ENCODE assay signal across 8 mouse cellular contexts in the genomic region with DNA sequence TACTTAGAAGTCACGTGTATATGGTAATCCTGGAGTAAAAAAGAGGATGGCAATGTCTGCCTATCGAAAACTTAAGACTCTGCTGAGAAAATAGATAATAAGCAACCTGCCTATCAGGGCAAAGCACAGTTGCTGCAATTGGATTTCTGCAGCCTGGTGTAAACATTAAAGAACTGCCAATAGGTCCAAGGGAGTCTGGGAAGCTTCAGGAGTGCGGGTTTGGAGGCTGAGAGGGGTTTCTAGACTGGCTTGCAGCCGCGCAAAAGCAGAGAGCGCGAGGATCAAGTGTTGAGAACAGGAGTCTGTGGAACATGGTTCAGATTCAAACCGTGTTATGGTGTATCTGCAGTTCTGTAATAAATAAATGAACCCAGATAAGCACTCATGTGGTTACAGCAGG. TPM values are rescaled to one million over a fixed set of nuclear protein-coding genes. Genes with fewer than 3 reads are reported as not detected.
A peak's percentile ranks its signal among the peaks of the same experiment; 100 is the strongest.
DNase-seq lines count a peak whose midpoint lies in the region; ATAC-seq lines count a peak whose summit lies in the region.

No protein-coding gene starts in this region.

- peak overlapping the region; percentile 95 for H3K9ac ChIP-seq in embryonic facial prominence, embryonic 11.5 days (replicated peaks; ENCODE audit: low read length)
- H3K9ac ChIP-seq in hindbrain, embryonic 12.5 days: peak overlapping the region; percentile 84; the same call in 1 of the 2 replicates
- H3K9ac ChIP-seq in midbrain, embryonic 12.5 days (replicated peaks): peak overlapping the region; percentile 77

- peak overlapping the region; percentile 88; the same call in 1 of the 2 replicates for H3K27ac ChIP-seq in embryonic facial prominence, embryonic 11.5 days (replicated peaks; ENCODE audit: low read depth, low read length)
- H3K27ac ChIP-seq in hindbrain, embryonic 12.5 days: peak overlapping the region; percentile 87
- peak overlapping the region; percentile 81 for H3K27ac ChIP-seq in midbrain, embryonic 12.5 days (replicated peaks)

- H3K4me1 ChIP-seq in embryonic facial prominence, embryonic 11.5 days (ENCODE audit: control insufficient read depth, insufficient read depth, low read length): no peaks in the 10 kb centered on the region
- 0 out of 2 replicates have a peak, but pooled peaks cover 3% of the 10 kb centered on the region for H3K4me1 ChIP-seq in hindbrain, embryonic 12.5 days
- peaks cover 10% of the 10 kb centered on the region for H3K4me1 ChIP-seq in midbrain, embryonic 12.5 days

- H3K27me3 ChIP-seq in embryonic facial prominence, embryonic 11.5 days (ENCODE audit: control insufficient read depth, insufficient read depth, low read length): no peaks in the 10 kb centered on the region
- H3K27me3 ChIP-seq in hindbrain, embryonic 12.5 days: no peaks in the 10 kb centered on the region
- no peaks in the 10 kb centered on the region; the same call in 1 of the 2 replicates for H3K27me3 ChIP-seq in midbrain, embryonic 12.5 days

- no peaks in the 10 kb centered on the region for H3K36me3 ChIP-seq in embryonic facial prominence, embryonic 11.5 days (replicated peaks; ENCODE audit: control insufficient read depth, insufficient read depth, low read depth, low read length)
- no peaks in the 10 kb centered on the region for H3K36me3 ChIP-seq in hindbrain, embryonic 12.5 days
- H3K36me3 ChIP-seq in midbrain, embryonic 12.5 days: no peaks in the 10 kb centered on the region

- H3K4me3 ChIP-seq in embryonic facial prominence, embryonic 11.5 days (ENCODE audit: low read depth, low read length): peak overlapping the region; percentile 72
- peak overlapping the region; percentile 60 for H3K4me3 ChIP-seq in hindbrain, embryonic 12.5 days
- peak overlapping the region; percentile 75 for H3K4me3 ChIP-seq in midbrain, embryonic 12.5 days

- peak; percentile 36 for DNase-seq in kidney, postnatal 10 days
- no peak for DNase-seq in kidney, adult 9 months
- DNase-seq in embryonic facial prominence, embryonic 11.5 days (ENCODE audit: low spot score): peak; percentile 26
- DNase-seq in gastrocnemius, postnatal 10 days: no peak
- no peak for DNase-seq in layer of hippocampus, adult 11-12 months (ENCODE audit: low spot score)
- DNase-seq in embryo, embryonic 10.5 days (ENCODE audit: low spot score): no peak

- 0 out of 2 replicates have a peak, but pooled peaks have one; percentile 3 for ATAC-seq in embryonic facial prominence, embryonic 11.5 days (replicated peaks; ENCODE audit: insufficient number of reproducible peaks, low FRiP score, low TSS enrichment, low read depth)
- ATAC-seq in hindbrain, embryonic 12.5 days (ENCODE audit: low FRiP score): no peak
- ATAC-seq in midbrain, embryonic 12.5 days (ENCODE audit: low FRiP score, low read depth): peak; percentile 25

- peak overlapping the region; percentile 93 for H3K4me2 ChIP-seq in embryonic facial prominence, embryonic 11.5 days (ENCODE audit: low read depth, low read length)
- H3K4me2 ChIP-seq in hindbrain, embryonic 12.5 days (replicated peaks): peak overlapping the region; percentile 96
- peak overlapping the region; percentile 97 for H3K4me2 ChIP-seq in midbrain, embryonic 12.5 days (replicated peaks)

- no peaks in the 10 kb centered on the region for H3K9me3 ChIP-seq in embryonic facial prominence, embryonic 11.5 days (replicated peaks; ENCODE audit: control insufficient read depth, low read length)
- H3K9me3 ChIP-seq in hindbrain, embryonic 12.5 days (replicated peaks): no peaks in the 10 kb centered on the region
- no peaks in the 10 kb centered on the region for H3K9me3 ChIP-seq in midbrain, embryonic 12.5 days

- WGBS in embryonic facial prominence, embryonic 11.5 days: 9% methylated on average over 8 of the region's 8 CpGs
- 18% methylated on average over 8 of the region's 8 CpGs for WGBS in hindbrain, embryonic 12.5 days
- 8% methylated on average over 8 of the region's 8 CpGs for WGBS in midbrain, embryonic 12.5 days

RNA-seq across cellular contexts. Expression of a gene that starts 1.0 kb away (rescaled TPM):
- polyA plus RNA-seq in embryonic facial prominence, embryonic 11.5 days (2014; fragmentation: Nextera tagmentation; extraction: Ambion mirVana): 13.9 and 14.8 TPM in 2 replicates
- polyA plus RNA-seq in hindbrain, embryonic 12.5 days (2016; fragmentation: Nextera tagmentation; extraction: Ambion mirVana): 13.4 and 15.0 TPM in 2 replicates
- polyA plus RNA-seq in midbrain, embryonic 12.5 days (2016; fragmentation: Nextera tagmentation; extraction: Ambion mirVana): 9.8 and 10.4 TPM in 2 replicates
- 10 to 100 TPM; 12.4 to 16.8 TPM for total RNA-seq in gastrocnemius, postnatal 10 days (2021)

RNA-seq across cellular contexts. Expression of a gene that starts 17.3 kb away (rescaled TPM):
- 0.33 and 0.43 TPM in 2 replicates for polyA plus RNA-seq in embryonic facial prominence, embryonic 11.5 days (2014; fragmentation: Nextera tagmentation; extraction: Ambion mirVana)
- 0.49 and 0.77 TPM in 2 replicates for polyA plus RNA-seq in hindbrain, embryonic 12.5 days (2016; fragmentation: Nextera tagmentation; extraction: Ambion mirVana)
- 0.39 and 0.40 TPM in 2 replicates for polyA plus RNA-seq in midbrain, embryonic 12.5 days (2016; fragmentation: Nextera tagmentation; extraction: Ambion mirVana)
- under 1 TPM in 1 of 2 experiments, not detected in 1; 0.61 TPM for total RNA-seq in gastrocnemius, postnatal 10 days (2021)

Comparison
In these comparisons a context has a peak if more than half of its experiments do, and no peak if none do; other contexts are left out.
1. DNase-seq: peak in kidney, postnatal 10 days (single experiment) and embryonic facial prominence, embryonic 11.5 days (single experiment); none in kidney, adult 9 months (single experiment), gastrocnemius, postnatal 10 days (single experiment), layer of hippocampus, adult 11-12 months (single experiment) and embryo, embryonic 10.5 days (single experiment).
2. Peak in every context shown above with its lines, with median percentiles within 50 percentile points of each other: H3K27ac ChIP-seq, H3K4me2 ChIP-seq, H3K4me3 ChIP-seq and H3K9ac ChIP-seq.